Mouse (Mus musculus) thymus, postnatal 25 days (tissue): ENCODE measurements at regions not wholly inside any gene's neighbourhood (a gene's known extent, or its start where the extent isn't known, plus 50 kb on each side); places are given as distances from the start of the nearest gene placed in this dataset.

ENCODE experiments used
- DNase-seq: peaks from one replicate; pipeline ENCODE4 v3.0.0; 2022

- DNase-seq = no peak
These were observed 223.5 kb upstream of the Rgma start for GRCm38 (mm10) chr7:73151586-73152467.

- no peak for DNase-seq
These were observed 221.6 kb upstream of the Rgma start for GRCm38 (mm10) chr7:73153668-73154067.

- no peak for DNase-seq
These were observed 216.5 kb upstream of the Rgma start for GRCm38 (mm10) chr7:73158833-73159232.

GRCm38 (mm10) chr7:73160968-73161367 is 214.3 kb upstream of the Rgma start:
- DNase-seq = no peak

GRCm38 (mm10) chr7:73163687-73164086 is 211.6 kb upstream of the Rgma start:
- DNase-seq = no peak

GRCm38 (mm10) chr7:73165521-73165920 is 209.8 kb upstream of the Rgma start:
- no peak for DNase-seq

GRCm38 (mm10) chr7:73169416-73169815 is 205.9 kb upstream of the Rgma start:
- DNase-seq = no peak

- DNase-seq = no peak
These were observed 202.7 kb upstream of the Rgma start for GRCm38 (mm10) chr7:73172615-73173014.

GRCm38 (mm10) chr7:73183761-73184160 is 191.5 kb upstream of the Rgma start:
- DNase-seq = no peak

- no peak for DNase-seq
These were observed 190.9 kb upstream of the Rgma start for GRCm38 (mm10) chr7:73184208-73185070.

GRCm38 (mm10) chr7:73185071-73185531 is 190.2 kb upstream of the Rgma start:
- no peak for DNase-seq

- DNase-seq = no peak
These were observed 189.7 kb upstream of the Rgma start for GRCm38 (mm10) chr7:73185591-73185990.

- no peak for DNase-seq
These were observed 188.8 kb upstream of the Rgma start for GRCm38 (mm10) chr7:73186501-73186900.

- DNase-seq = no peak
These were observed 183.7 kb upstream of the Rgma start for GRCm38 (mm10) chr7:73191388-73192278.

GRCm38 (mm10) chr7:73192839-73193238 is 182.5 kb upstream of the Rgma start:
- DNase-seq = no peak

GRCm38 (mm10) chr7:73195306-73195705 is 180.0 kb upstream of the Rgma start:
- DNase-seq = no peak

- DNase-seq = no peak
These were observed 178.3 kb upstream of the Rgma start for GRCm38 (mm10) chr7:73196851-73197531.

- no peak for DNase-seq
These were observed 177.2 kb upstream of the Rgma start for GRCm38 (mm10) chr7:73198069-73198468.

GRCm38 (mm10) chr7:73199967-73200366 is 175.3 kb upstream of the Rgma start:
- DNase-seq = no peak

- no peak for DNase-seq
These were observed 174.0 kb upstream of the Rgma start for GRCm38 (mm10) chr7:73201330-73201729.

- DNase-seq = no peak
These were observed 168.1 kb upstream of the Rgma start for GRCm38 (mm10) chr7:73206922-73207811.
